Mouse (Mus musculus): ENCODE data around the gene 4930438A08Rik.
"Not testable (repeated sequence)": the region's sequence is repeated elsewhere in the genome, so short reads cannot be mapped to it uniquely, and the experiment has no call there.

The 4930438A08Rik gene

GRCm38 (mm10) chr11:58281970-58282496 is 7.4 kb downstream of the 4930438A08Rik start:
- in situ Hi-C loops (cut with MboI, MseI): no loop called here

- in situ Hi-C loops (cut with MboI, MseI): no loop called here
Measured at GRCm38 (mm10) chr11:58282518-58282917, 7.9 kb downstream of the 4930438A08Rik start.

GRCm38 (mm10) chr11:58289992-58290682 is 15.5 kb downstream of the 4930438A08Rik start:
- in situ Hi-C loops (cut with MboI, MseI): loop anchor here (5.0 kb wide), 2 partner anchors 48 to 118 kb away; partner anchors contain the start of gene Mrpl22

GRCm38 (mm10) chr11:58290812-58291211 is 16.2 kb downstream of the 4930438A08Rik start:
- in situ Hi-C loops (cut with MboI, MseI): loop anchor here (5.0 kb wide), 1 partner anchor 119 kb away; the partner anchor contains the start of gene Mrpl22

GRCm38 (mm10) chr11:58292791-58293190 is 18.2 kb downstream of the 4930438A08Rik start:
- in situ Hi-C loops (cut with MboI, MseI): loop anchor here (5.0 kb wide), 1 partner anchor 120 kb away; the partner anchor contains the start of gene Mrpl22

GRCm38 (mm10) chr11:58297396-58297795 is 22.8 kb downstream of the 4930438A08Rik start:
- in situ Hi-C loops (cut with MboI, MseI): no loop called here

- in situ Hi-C loops (cut with MboI, MseI): no loop called here
Measured at GRCm38 (mm10) chr11:58301057-58301456, 26.5 kb downstream of the 4930438A08Rik start.

GRCm38 (mm10) chr11:58301837-58302754 is 27.5 kb downstream of the 4930438A08Rik start:
- in situ Hi-C loops (cut with MboI, MseI): no loop called here

GRCm38 (mm10) chr11:58302774-58303445 is 28.3 kb downstream of the 4930438A08Rik start:
- in situ Hi-C loops (cut with MboI, MseI): no loop called here

GRCm38 (mm10) chr11:58303594-58303993 is 29.0 kb downstream of the 4930438A08Rik start:
- in situ Hi-C loops (cut with MboI, MseI): no loop called here

GRCm38 (mm10) chr11:58305299-58305698 is 30.7 kb downstream of the 4930438A08Rik start:
- in situ Hi-C loops (cut with MboI, MseI): not testable (repeated sequence)

- in situ Hi-C loops (cut with MboI, MseI): no loop called here
Measured at GRCm38 (mm10) chr11:58306860-58307308, 32.3 kb downstream of the 4930438A08Rik start, which contains the start of gene Zfp692. Gene Zfp692 (plus strand): TSS chr11:58307069.

GRCm38 (mm10) chr11:58307411-58308080 is 32.9 kb downstream of the 4930438A08Rik start:
- in situ Hi-C loops (cut with MboI, MseI): no loop called here

- in situ Hi-C loops (cut with MboI, MseI): no loop called here
Measured at GRCm38 (mm10) chr11:58308661-58309060, 34.1 kb downstream of the 4930438A08Rik start.

GRCm38 (mm10) chr11:58314069-58314468 is 39.5 kb downstream of the 4930438A08Rik start:
- in situ Hi-C loops (cut with MboI, MseI): no loop called here

- in situ Hi-C loops (cut with MboI, MseI): no loop called here
Measured at GRCm38 (mm10) chr11:58315536-58316168, 41.1 kb downstream of the 4930438A08Rik start.

GRCm38 (mm10) chr11:58316344-58316743 is 41.7 kb downstream of the 4930438A08Rik start:
- in situ Hi-C loops (cut with MboI, MseI): no loop called here

GRCm38 (mm10) chr11:58316768-58317390 is 42.3 kb downstream of the 4930438A08Rik start:
- in situ Hi-C loops (cut with MboI, MseI): no loop called here

- in situ Hi-C loops (cut with MboI, MseI): no loop called here
Measured at GRCm38 (mm10) chr11:58322824-58323569, 48.4 kb downstream of the 4930438A08Rik start.
